Mouse (Mus musculus) hindbrain, embryonic 12.5 days (tissue): ENCODE measurements at regions not wholly inside any gene's neighbourhood (a gene's known extent, or its start where the extent isn't known, plus 50 kb on each side); places are given as distances from the start of the nearest gene placed in this dataset.

Experiments
- ATAC-seq: fragments of 200-750 bp; cut with Nextera tagmentation; 2 replicates; pipeline ENCODE4 v1.8.0; 2017; ENCODE audit warnings: moderate TSS enrichment; ENCODE audit not compliant: low FRiP score
- H3K27ac ChIP-seq: fragments of 300-500 bp; sonication (generic); 2 replicates; pipeline ENCODE4 v1.5.1; 2016; ENCODE audit warnings: mild to moderate bottlenecking
- H3K27me3 ChIP-seq: fragments of 300-500 bp; sonication (generic); 2 replicates; pipeline ENCODE4 v1.6.1; 2016; ENCODE audit warnings: mild to moderate bottlenecking
- H3K36me3 ChIP-seq: fragments of 300-500 bp; sonication (generic); 2 replicates; pipeline ENCODE4 v1.6.1; 2016; ENCODE audit warnings: mild to moderate bottlenecking
- H3K4me1 ChIP-seq: fragments of 300-500 bp; sonication (generic); 2 replicates; pipeline ENCODE4 v1.6.1; 2016
- H3K4me2 ChIP-seq: fragments of 300-500 bp; sonication (generic); replicated peaks from 2 replicates; pipeline ENCODE4 v1.6.1; 2016; ENCODE audit warnings: mild to moderate bottlenecking
- H3K4me3 ChIP-seq: fragments of 300-500 bp; sonication (generic); 2 replicates; pipeline ENCODE4 v1.5.1; 2016; ENCODE audit warnings: mild to moderate bottlenecking
- H3K9ac ChIP-seq: fragments of 300-500 bp; sonication (generic); 2 replicates; pipeline ENCODE4 v1.6.1; 2016; ENCODE audit warnings: mild to moderate bottlenecking, moderate library complexity
- H3K9me3 ChIP-seq: fragments of 300-500 bp; sonication (generic); replicated peaks from 2 replicates; pipeline ENCODE4 v1.6.1; 2016; ENCODE audit warnings: mild to moderate bottlenecking
- WGBS: fragments of 180-500 bp; shearing (Covaris S2); methylation state at CpG from one replicate; pipeline ENCODE4 v1.1.7; 2016; 5-methylcytosine and 5-hydroxymethylcytosine counted together

- Histone ChIP-seq H3K4me1 (no peaks in the 10 kb centered on the region), H3K36me3 (no peaks in the 10 kb centered on the region), H3K4me2 (no peak overlapping the region), H3K27me3 (no peaks in the 10 kb centered on the region), H3K4me3 (no peak overlapping the region), H3K9me3 (no peaks in the 10 kb centered on the region), H3K9ac (no peak overlapping the region), H3K27ac (no peak overlapping the region)
- no peak for ATAC-seq
- WGBS, result 76% methylated on average over 3 of the region's 3 CpGs
Observed at GRCm38 (mm10) chrX:70953022-70953421, 97.0 kb upstream of the Mamld1 start.
